In the genomic region with DNA sequence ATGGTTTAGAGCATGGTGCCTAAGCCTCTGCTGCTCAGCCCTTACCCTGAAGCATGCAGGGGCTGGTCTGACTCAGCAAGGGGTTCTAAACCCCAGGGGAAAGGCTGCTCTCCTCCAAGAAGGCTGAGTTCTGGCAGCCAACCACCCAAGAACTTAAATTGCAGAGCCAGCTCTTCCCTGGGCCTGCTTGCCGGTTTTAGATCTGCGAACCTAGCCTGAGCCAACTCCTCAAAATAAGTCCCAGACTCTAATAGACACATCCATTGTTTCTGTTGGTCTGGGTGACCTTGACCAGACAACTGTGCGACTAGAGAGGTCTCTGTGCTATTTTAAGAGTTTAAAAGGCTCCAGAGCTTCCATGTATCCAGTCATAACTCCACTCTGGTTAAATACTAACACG, we compare ENCODE assay signal across 10 mouse cellular contexts. TPM values are rescaled to one million over a fixed set of nuclear protein-coding genes. Genes with fewer than 3 reads are reported as not detected.
DNase-seq lines count a peak whose midpoint lies in the region; ATAC-seq lines count a peak whose summit lies in the region.
"Had no signal": no experiment of that assay in that cellular context is flagged by ENCODE, and none has a peak within 500 bp of the region (broad histone marks: within the 10 kb centered on the region; RNA-seq: fewer than 3 reads in every experiment).

No protein-coding gene starts in this region.

- 78% methylated on average over 4 of the region's 4 CpGs for WGBS in hindbrain, embryonic 13.5 days
- 76% methylated on average over 4 of the region's 4 CpGs for WGBS in hindbrain, embryonic 11.5 days
- WGBS in heart, embryonic 11.5 days (ENCODE audit: insufficient replicate concordance), result 40% methylated on average over 4 of the region's 4 CpGs
- WGBS in midbrain, embryonic 14.5 days, result 75% methylated on average over 4 of the region's 4 CpGs

- H3K27ac ChIP-seq in hindbrain, embryonic 13.5 days, result no peak overlapping the region
- H3K27ac ChIP-seq in hindbrain, embryonic 11.5 days (ENCODE audit: low read depth, low read length), result no peak overlapping the region
- peak overlapping the region; percentile 90 for H3K27ac ChIP-seq in heart, embryonic 11.5 days (ENCODE audit: low read depth, low read length)
- H3K27ac ChIP-seq in midbrain, embryonic 14.5 days (replicated peaks; ENCODE audit: low read depth, low read length), result peak overlapping the region; percentile 37; the same call in 1 of the 2 replicates

- ATAC-seq in hindbrain, embryonic 13.5 days (ENCODE audit: low FRiP score), result no peak
- ATAC-seq in hindbrain, embryonic 11.5 days (ENCODE audit: low FRiP score), result no peak
- ATAC-seq in heart, embryonic 11.5 days (replicated peaks; ENCODE audit: insufficient number of reproducible peaks, low FRiP score, low TSS enrichment), result no peak
- ATAC-seq in midbrain, embryonic 14.5 days (ENCODE audit: low FRiP score, low TSS enrichment), result no peak
- ATAC-seq: intestine, embryonic 16.5 days had no signal

- H3K9me3 ChIP-seq in hindbrain, embryonic 13.5 days, result no peaks in the 10 kb centered on the region
- H3K9me3 ChIP-seq in hindbrain, embryonic 11.5 days (ENCODE audit: control insufficient read depth, low read length), result no peaks in the 10 kb centered on the region
- no peaks in the 10 kb centered on the region for H3K9me3 ChIP-seq in heart, embryonic 11.5 days (replicated peaks; ENCODE audit: control insufficient read depth, low read length)
- no peaks in the 10 kb centered on the region for H3K9me3 ChIP-seq in midbrain, embryonic 14.5 days (ENCODE audit: control insufficient read depth, low read length)

- DNase-seq in hindbrain, embryonic 11.5 days (ENCODE audit: low spot score), result no peak
- peak; percentile 38 for DNase-seq in brain, adult 2 months (ENCODE audit: low read depth, low spot score)
- DNase-seq in midbrain, embryonic 14.5 days, result no peak
- no peak for DNase-seq in kidney, postnatal 36 days
- no peak for DNase-seq in kidney, adult 18-20 months
- DNase-seq in embryo, embryonic 10.5 days (ENCODE audit: low spot score), result no peak
- DNase-seq: cerebellum, adult 11 months had no signal

- no peaks in the 10 kb centered on the region for H3K27me3 ChIP-seq in hindbrain, embryonic 13.5 days
- no peaks in the 10 kb centered on the region; the same call in 1 of the 2 replicates for H3K27me3 ChIP-seq in hindbrain, embryonic 11.5 days (ENCODE audit: control insufficient read depth, insufficient read depth, low read length)
- no peaks in the 10 kb centered on the region for H3K27me3 ChIP-seq in heart, embryonic 11.5 days (ENCODE audit: control insufficient read depth, insufficient read depth, low read length)
- H3K27me3 ChIP-seq in midbrain, embryonic 14.5 days (ENCODE audit: control insufficient read depth, insufficient read depth, low read length), result no peaks in the 10 kb centered on the region

- no peak overlapping the region for H3K4me3 ChIP-seq in hindbrain, embryonic 13.5 days
- no peak overlapping the region for H3K4me3 ChIP-seq in hindbrain, embryonic 11.5 days (ENCODE audit: low read depth, low read length)
- no peak overlapping the region for H3K4me3 ChIP-seq in heart, embryonic 11.5 days (ENCODE audit: low read depth, low read length)
- H3K4me3 ChIP-seq in midbrain, embryonic 14.5 days (replicated peaks; ENCODE audit: low read depth, low read length), result no peak overlapping the region

- peak overlapping the region; percentile 51; the same call in 1 of the 2 replicates for H3K9ac ChIP-seq in hindbrain, embryonic 13.5 days
- no peak overlapping the region for H3K9ac ChIP-seq in hindbrain, embryonic 11.5 days (ENCODE audit: low read depth, low read length)
- H3K9ac ChIP-seq in heart, embryonic 11.5 days (ENCODE audit: low read depth, low read length), result peak overlapping the region; percentile 44; the same call in 1 of the 2 replicates
- H3K9ac ChIP-seq in midbrain, embryonic 14.5 days (replicated peaks; ENCODE audit: low read length), result no peak overlapping the region

- H3K36me3 ChIP-seq in hindbrain, embryonic 13.5 days, result peaks cover 13% of the 10 kb centered on the region
- no peaks in the 10 kb centered on the region for H3K36me3 ChIP-seq in hindbrain, embryonic 11.5 days (ENCODE audit: control insufficient read depth, insufficient read depth, low read length)
- no peaks in the 10 kb centered on the region for H3K36me3 ChIP-seq in heart, embryonic 11.5 days (ENCODE audit: control insufficient read depth, insufficient read depth, low read length)
- H3K36me3 ChIP-seq in midbrain, embryonic 14.5 days (ENCODE audit: control insufficient read depth, insufficient read depth, low read length), result peaks cover 9% of the 10 kb centered on the region; the same call in 1 of the 2 replicates

- H3K4me1 ChIP-seq in hindbrain, embryonic 13.5 days (replicated peaks), result peaks cover 49% of the 10 kb centered on the region
- 0 out of 2 replicates have a peak, but pooled peaks cover 3% of the 10 kb centered on the region for H3K4me1 ChIP-seq in hindbrain, embryonic 11.5 days (replicated peaks; ENCODE audit: control insufficient read depth, insufficient read depth, low read length)
- peaks cover 22% of the 10 kb centered on the region for H3K4me1 ChIP-seq in heart, embryonic 11.5 days (ENCODE audit: control insufficient read depth, insufficient read depth, low read length)
- peaks cover 18% of the 10 kb centered on the region for H3K4me1 ChIP-seq in midbrain, embryonic 14.5 days (ENCODE audit: control insufficient read depth, insufficient read depth, low read length)

- no peak overlapping the region for H3K4me2 ChIP-seq in hindbrain, embryonic 13.5 days
- no peak overlapping the region for H3K4me2 ChIP-seq in hindbrain, embryonic 11.5 days (replicated peaks; ENCODE audit: low read depth, low read length)
- 0 out of 2 replicates have a peak overlapping the region, but pooled peaks have one; percentile 10 for H3K4me2 ChIP-seq in heart, embryonic 11.5 days
- no peak overlapping the region for H3K4me2 ChIP-seq in midbrain, embryonic 14.5 days (ENCODE audit: low read length)

RNA-seq across cellular contexts. Expression of a gene that starts 2.4 kb away (rescaled TPM):
- 91.0 and 93.8 TPM in 2 replicates for polyA plus RNA-seq in hindbrain, embryonic 13.5 days (2015; fragmentation: Nextera tagmentation; extraction: Ambion mirVana)
- polyA plus RNA-seq in hindbrain, embryonic 11.5 days (2014; fragmentation: Nextera tagmentation; extraction: Ambion mirVana), result 19.9 and 24.5 TPM in 2 replicates
- 22.9 and 30.9 TPM in 2 replicates for polyA plus RNA-seq in heart, embryonic 11.5 days (2014; fragmentation: Nextera tagmentation; extraction: Ambion mirVana)
- polyA plus RNA-seq in midbrain, embryonic 14.5 days (2014; fragmentation: Nextera tagmentation; extraction: Ambion mirVana), result 54.1 and 74.7 TPM in 2 replicates

RNA-seq across cellular contexts. Expression of a gene that starts 19.2 kb away (rescaled TPM):
- 208 and 213 TPM in 2 replicates for polyA plus RNA-seq in hindbrain, embryonic 13.5 days (2015; fragmentation: Nextera tagmentation; extraction: Ambion mirVana)
- polyA plus RNA-seq in hindbrain, embryonic 11.5 days (2014; fragmentation: Nextera tagmentation; extraction: Ambion mirVana), result 214 and 227 TPM in 2 replicates
- 269 and 310 TPM in 2 replicates for polyA plus RNA-seq in heart, embryonic 11.5 days (2014; fragmentation: Nextera tagmentation; extraction: Ambion mirVana)
- 177 and 184 TPM in 2 replicates for polyA plus RNA-seq in midbrain, embryonic 14.5 days (2014; fragmentation: Nextera tagmentation; extraction: Ambion mirVana)

RNA-seq across cellular contexts. Expression of a gene that starts 44.0 kb away (rescaled TPM):
- polyA plus RNA-seq in hindbrain, embryonic 13.5 days (2015; fragmentation: Nextera tagmentation; extraction: Ambion mirVana), result 4.0 and 4.1 TPM in 2 replicates
- 3.0 and 3.9 TPM in 2 replicates for polyA plus RNA-seq in hindbrain, embryonic 11.5 days (2014; fragmentation: Nextera tagmentation; extraction: Ambion mirVana)
- 6.9 and 7.6 TPM in 2 replicates for polyA plus RNA-seq in heart, embryonic 11.5 days (2014; fragmentation: Nextera tagmentation; extraction: Ambion mirVana)
- polyA plus RNA-seq in midbrain, embryonic 14.5 days (2014; fragmentation: Nextera tagmentation; extraction: Ambion mirVana), result 2.4 and 4.6 TPM in 2 replicates

Comparison
In these comparisons a context has a peak if more than half of its experiments do, and no peak if none do; other contexts are left out.
1. H3K9ac ChIP-seq: peak in hindbrain, embryonic 13.5 days (single experiment) and heart, embryonic 11.5 days (single experiment); none in hindbrain, embryonic 11.5 days (single experiment) and midbrain, embryonic 14.5 days (single experiment).
2. H3K27ac ChIP-seq: peak in heart, embryonic 11.5 days (single experiment) and midbrain, embryonic 14.5 days (single experiment); none in hindbrain, embryonic 13.5 days (single experiment) and hindbrain, embryonic 11.5 days (single experiment).